Mouse (Mus musculus): ENCODE measurements around the gene Fer1l5. TPM values are rescaled to one million over a fixed set of nuclear protein-coding genes. Genes with fewer than 3 reads are reported as not detected.

Gene Fer1l5
- polyA plus RNA-seq (2015; fragmentation: Nextera tagmentation; extraction: Ambion mirVana) = 0.50 and 0.66 TPM in 2 replicates

GRCm38 (mm10) chr1:36371934-36372845 is at the start of gene Fer1l5:
Fer1l5 (plus strand) TSS chr1:36372291.
- WGBS = 77% methylated on average over 10 of the region's 10 CpGs
- no peak within 1 kb of the TSS for H3K4me2 ChIP-seq (ENCODE audit: low read depth, low read length)
- no peak within 1 kb of the TSS for H3K9ac ChIP-seq (ENCODE audit: low read depth, low read length)
- no peak within 1 kb of the TSS for H3K4me3 ChIP-seq (ENCODE audit: low read length)
- H3K27me3 ChIP-seq (replicated peaks; ENCODE audit: control insufficient read depth, insufficient read depth, low read length) = no peaks in the 10 kb centered on the region
- no peaks in the 10 kb centered on the region; the same call in 1 of the 2 replicates for H3K36me3 ChIP-seq (ENCODE audit: control insufficient read depth, insufficient read depth, low read length)
- no peak for ATAC-seq
- no peak within 1 kb of the TSS for H3K27ac ChIP-seq (ENCODE audit: low read length)
- H3K9me3 ChIP-seq (ENCODE audit: control insufficient read depth, low read length) = no peaks in the 10 kb centered on the region
- H3K4me1 ChIP-seq (ENCODE audit: control insufficient read depth, insufficient read depth, low read length) = peaks cover 9% of the 10 kb centered on the region

GRCm38 (mm10) chr1:36323076-36323475 is 49.0 kb upstream of the Fer1l5 start:
- H3K36me3 ChIP-seq (ENCODE audit: control insufficient read depth, insufficient read depth, low read length) = no peaks in the 10 kb centered on the region
- ATAC-seq = no peak
- no peak overlapping the region for H3K4me3 ChIP-seq (ENCODE audit: low read length)
- no peaks in the 10 kb centered on the region for H3K9me3 ChIP-seq (ENCODE audit: control insufficient read depth, low read length)
- H3K27ac ChIP-seq (ENCODE audit: low read length) = no peak overlapping the region
- H3K4me2 ChIP-seq (ENCODE audit: low read depth, low read length) = no peak overlapping the region
- H3K27me3 ChIP-seq (replicated peaks; ENCODE audit: control insufficient read depth, insufficient read depth, low read length) = no peaks in the 10 kb centered on the region
- H3K9ac ChIP-seq (ENCODE audit: low read depth, low read length) = no peak overlapping the region
- no peaks in the 10 kb centered on the region for H3K4me1 ChIP-seq (ENCODE audit: control insufficient read depth, insufficient read depth, low read length)
- WGBS = 54% methylated on average over 9 of the region's 9 CpGs

GRCm38 (mm10) chr1:36323746-36324448 is 48.2 kb upstream of the Fer1l5 start:
- Histone ChIP-seq H3K9me3 (ENCODE audit: control insufficient read depth, low read length) (no peaks in the 10 kb centered on the region), H3K27me3 (replicated peaks; ENCODE audit: control insufficient read depth, insufficient read depth, low read length) (no peaks in the 10 kb centered on the region), H3K4me3 (ENCODE audit: low read length) (no peak overlapping the region), H3K27ac (ENCODE audit: low read length) (no peak overlapping the region), H3K9ac (ENCODE audit: low read depth, low read length) (no peak overlapping the region), H3K4me2 (ENCODE audit: low read depth, low read length) (no peak overlapping the region), H3K4me1 (ENCODE audit: control insufficient read depth, insufficient read depth, low read length) (no peaks in the 10 kb centered on the region), H3K36me3 (ENCODE audit: control insufficient read depth, insufficient read depth, low read length) (no peaks in the 10 kb centered on the region)
- WGBS = 31% methylated on average over 8 of the region's 8 CpGs
- peak; percentile 51 for ATAC-seq

GRCm38 (mm10) chr1:36325900-36326321 is 46.2 kb upstream of the Fer1l5 start:
- no peak for ATAC-seq

GRCm38 (mm10) chr1:36326815-36327214 is 45.3 kb upstream of the Fer1l5 start:
- no peak overlapping the region for H3K9ac ChIP-seq (ENCODE audit: low read depth, low read length)
- no peaks in the 10 kb centered on the region for H3K36me3 ChIP-seq (ENCODE audit: control insufficient read depth, insufficient read depth, low read length)
- no peaks in the 10 kb centered on the region for H3K4me1 ChIP-seq (ENCODE audit: control insufficient read depth, insufficient read depth, low read length)
- no peak overlapping the region for H3K4me3 ChIP-seq (ENCODE audit: low read length)
- no peak overlapping the region for H3K27ac ChIP-seq (ENCODE audit: low read length)
- no peak overlapping the region for H3K4me2 ChIP-seq (ENCODE audit: low read depth, low read length)
- ATAC-seq = no peak
- 81% methylated on average over 2 of the region's 2 CpGs for WGBS
- no peaks in the 10 kb centered on the region for H3K9me3 ChIP-seq (ENCODE audit: control insufficient read depth, low read length)
- H3K27me3 ChIP-seq (replicated peaks; ENCODE audit: control insufficient read depth, insufficient read depth, low read length) = no peaks in the 10 kb centered on the region

More at GRCm38 (mm10) chr1:36325900-36326321, 46.2 kb upstream of the Fer1l5 start:
- Histone ChIP-seq H3K9ac (ENCODE audit: low read depth, low read length) (no peak overlapping the region), H3K4me2 (ENCODE audit: low read depth, low read length) (no peak overlapping the region), H3K4me3 (ENCODE audit: low read length) (no peak overlapping the region), H3K9me3 (ENCODE audit: control insufficient read depth, low read length) (no peaks in the 10 kb centered on the region), H3K27ac (ENCODE audit: low read length) (no peak overlapping the region), H3K36me3 (ENCODE audit: control insufficient read depth, insufficient read depth, low read length) (no peaks in the 10 kb centered on the region), H3K27me3 (replicated peaks; ENCODE audit: control insufficient read depth, insufficient read depth, low read length) (no peaks in the 10 kb centered on the region), H3K4me1 (ENCODE audit: control insufficient read depth, insufficient read depth, low read length) (no peaks in the 10 kb centered on the region)
- whole genome bisulfite sequencing = 93% methylated on average over 2 of the region's 2 CpGs

- WGBS = 66% methylated on average over 6 of the region's 6 CpGs
- Histone ChIP-seq H3K9ac (ENCODE audit: low read depth, low read length) (no peak overlapping the region), H3K27ac (ENCODE audit: low read length) (no peak overlapping the region)
Measured at GRCm38 (mm10) chr1:36331743-36332142, 40.3 kb upstream of the Fer1l5 start.

GRCm38 (mm10) chr1:36332955-36333887 is 38.9 kb upstream of the Fer1l5 start:
- Histone ChIP-seq H3K27me3 (replicated peaks; ENCODE audit: control insufficient read depth, insufficient read depth, low read length) (no peaks in the 10 kb centered on the region), H3K9me3 (ENCODE audit: control insufficient read depth, low read length) (no peaks in the 10 kb centered on the region), H3K36me3 (ENCODE audit: control insufficient read depth, insufficient read depth, low read length) (peaks cover 26% of the 10 kb centered on the region), H3K9ac (ENCODE audit: low read depth, low read length) (no peak overlapping the region), H3K4me3 (ENCODE audit: low read length) (no peak overlapping the region), H3K4me2 (ENCODE audit: low read depth, low read length) (no peak overlapping the region), H3K27ac (ENCODE audit: low read length) (0 out of 2 replicates have a peak overlapping the region, but pooled peaks have one; percentile 4), H3K4me1 (ENCODE audit: control insufficient read depth, insufficient read depth, low read length) (no peaks in the 10 kb centered on the region; the same call in 1 of the 2 replicates)
- ATAC-seq = peak; percentile 76
- WGBS = 86% methylated on average over 14 of the region's 14 CpGs

More at GRCm38 (mm10) chr1:36331743-36332142, 40.3 kb upstream of the Fer1l5 start:
- Histone ChIP-seq H3K9me3 (ENCODE audit: control insufficient read depth, low read length) (no peaks in the 10 kb centered on the region), H3K4me2 (ENCODE audit: low read depth, low read length) (no peak overlapping the region), H3K4me3 (ENCODE audit: low read length) (no peak overlapping the region), H3K27me3 (replicated peaks; ENCODE audit: control insufficient read depth, insufficient read depth, low read length) (no peaks in the 10 kb centered on the region), H3K36me3 (ENCODE audit: control insufficient read depth, insufficient read depth, low read length) (peaks cover 14% of the 10 kb centered on the region), H3K4me1 (ENCODE audit: control insufficient read depth, insufficient read depth, low read length) (no peaks in the 10 kb centered on the region; the same call in 1 of the 2 replicates)
- peak; percentile 62 for ATAC-seq

- WGBS = 91% methylated on average over 6 of the region's 6 CpGs
- Histone ChIP-seq H3K36me3 (ENCODE audit: control insufficient read depth, insufficient read depth, low read length) (peaks cover 28% of the 10 kb centered on the region), H3K9me3 (ENCODE audit: control insufficient read depth, low read length) (no peaks in the 10 kb centered on the region), H3K4me1 (ENCODE audit: control insufficient read depth, insufficient read depth, low read length) (no peaks in the 10 kb centered on the region), H3K9ac (ENCODE audit: low read depth, low read length) (no peak overlapping the region), H3K27me3 (replicated peaks; ENCODE audit: control insufficient read depth, insufficient read depth, low read length) (no peaks in the 10 kb centered on the region), H3K4me3 (ENCODE audit: low read length) (no peak overlapping the region), H3K4me2 (ENCODE audit: low read depth, low read length) (no peak overlapping the region), H3K27ac (ENCODE audit: low read length) (no peak overlapping the region)
- ATAC-seq = no peak
Measured at GRCm38 (mm10) chr1:36342547-36342946, 29.5 kb upstream of the Fer1l5 start.
